Mouse (Mus musculus) cerebellum, adult 2 months (tissue): Measurements from ENCODE around the gene Gnl1.
"Not testable (repeated sequence)": the region's sequence is repeated elsewhere in the genome, so short reads cannot be mapped to it uniquely, and the experiment has no call there.

Source experiments
- CTCF ChIP-seq: fragments of 200-500 bp; IDR thresholded peaks from 2 replicates; pipeline ENCODE4 v1.5.1; 2011; ENCODE audit warnings: low read depth, mild to moderate bottlenecking, control low read depth, low read length, moderate library complexity, borderline replicate concordance; ENCODE audit not compliant: insufficient read depth
- POLR2A ChIP-seq: fragments of 200-500 bp; IDR thresholded peaks from 2 replicates; pipeline ENCODE4 v1.6.1; 2011; ENCODE audit warnings: low read length, control low read depth, borderline replicate concordance; ENCODE audit not compliant: insufficient read depth

- TF ChIP-seq CTCF, POLR2A: not testable (repeated sequence)
Observed at GRCm38 (mm10) chr17:36032351-36032875, 52.8 kb downstream of the Gnl1 start, which contains the start of gene H2-T23.
